Mouse (Mus musculus): Measurements from ENCODE around the gene Accsl. TPM values are rescaled to one million over a fixed set of nuclear protein-coding genes. Genes with fewer than 3 reads are reported as not detected.

The Accsl gene
- polyA plus RNA-seq, 1 experiment from 2014 or later = not detected

DNA sequence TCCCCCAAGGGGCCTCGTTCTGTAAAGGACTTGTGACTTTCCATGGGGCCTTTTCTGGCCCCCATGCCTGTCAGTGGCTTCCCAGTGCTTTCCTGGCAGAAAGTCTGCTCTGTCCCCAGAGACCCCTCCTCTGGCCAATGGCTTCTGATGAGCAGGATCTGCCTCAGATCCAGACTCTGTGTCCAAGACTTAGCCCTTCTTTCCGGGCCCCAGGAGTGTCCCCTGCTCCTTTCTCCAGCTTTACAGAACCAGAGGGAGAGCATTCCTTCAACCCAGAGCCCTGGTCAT lies 5.2 kb upstream of the Accsl start:
- H3K9me3 ChIP-seq (replicated peaks) = no peaks in the 10 kb centered on the region
- H3K4me1 ChIP-seq (replicated peaks) = peaks cover 23% of the 10 kb centered on the region
- no peak overlapping the region for H3K27ac ChIP-seq (ENCODE audit: poor library complexity, severe bottlenecking)
- ATAC-seq (ENCODE audit: insufficient number of reproducible peaks, low FRiP score) = no peak
- no peaks in the 10 kb centered on the region for H3K36me3 ChIP-seq
- H3K27me3 ChIP-seq (replicated peaks) = no peaks in the 10 kb centered on the region
- 18% methylated on average over 2 of the region's 2 CpGs for WGBS
- H3K9ac ChIP-seq = no peak overlapping the region
- no peak overlapping the region for H3K4me2 ChIP-seq
- no peak overlapping the region for H3K4me3 ChIP-seq

DNA sequence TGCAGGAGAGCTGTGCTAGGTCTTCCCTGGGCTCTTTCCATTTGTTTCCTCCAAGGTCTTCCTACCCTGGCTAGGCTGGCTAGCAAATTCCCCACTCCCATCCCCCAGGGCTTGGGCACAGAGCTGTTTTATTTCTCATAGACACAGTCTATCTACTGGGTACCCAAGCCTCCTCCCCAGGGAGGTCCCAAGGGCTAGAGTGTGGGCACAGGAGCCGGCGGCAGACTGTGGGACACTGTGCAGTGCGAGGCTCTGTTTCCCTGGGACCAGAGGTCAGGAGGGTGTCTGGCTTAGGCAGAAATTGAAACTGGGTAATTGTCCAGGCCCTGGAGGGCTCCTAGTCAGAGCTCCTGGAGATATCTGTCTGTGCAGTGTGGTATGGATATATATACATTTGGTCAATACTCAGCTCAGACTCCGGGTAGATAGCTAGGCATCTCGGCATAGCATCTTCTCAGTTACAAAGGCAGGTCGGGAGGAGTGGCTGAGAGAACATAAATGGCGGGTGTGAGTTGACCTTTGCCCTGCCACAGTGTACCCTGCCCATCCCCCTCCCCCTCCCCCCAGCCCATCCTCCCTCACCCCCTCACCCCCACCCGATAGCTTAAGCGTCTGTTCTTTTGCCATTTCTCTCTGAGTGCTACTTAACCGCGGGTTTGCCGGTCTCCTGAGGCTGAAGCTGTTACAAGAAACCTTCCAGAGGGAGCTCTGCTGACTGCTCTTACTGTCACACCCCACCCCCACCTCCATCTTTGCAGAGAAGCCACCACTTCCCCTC lies 4.7 kb upstream of the Accsl start:
- no peak overlapping the region for H3K4me3 ChIP-seq
- H3K9ac ChIP-seq = no peak overlapping the region
- H3K9me3 ChIP-seq (replicated peaks) = no peaks in the 10 kb centered on the region
- H3K27ac ChIP-seq (ENCODE audit: poor library complexity, severe bottlenecking) = no peak overlapping the region
- H3K27me3 ChIP-seq (replicated peaks) = no peaks in the 10 kb centered on the region
- peaks cover 23% of the 10 kb centered on the region for H3K4me1 ChIP-seq (replicated peaks)
- ATAC-seq (ENCODE audit: insufficient number of reproducible peaks, low FRiP score) = no peak
- WGBS = 13% methylated on average over 12 of the region's 12 CpGs
- H3K4me2 ChIP-seq = no peak overlapping the region
- no peaks in the 10 kb centered on the region for H3K36me3 ChIP-seq

DNA sequence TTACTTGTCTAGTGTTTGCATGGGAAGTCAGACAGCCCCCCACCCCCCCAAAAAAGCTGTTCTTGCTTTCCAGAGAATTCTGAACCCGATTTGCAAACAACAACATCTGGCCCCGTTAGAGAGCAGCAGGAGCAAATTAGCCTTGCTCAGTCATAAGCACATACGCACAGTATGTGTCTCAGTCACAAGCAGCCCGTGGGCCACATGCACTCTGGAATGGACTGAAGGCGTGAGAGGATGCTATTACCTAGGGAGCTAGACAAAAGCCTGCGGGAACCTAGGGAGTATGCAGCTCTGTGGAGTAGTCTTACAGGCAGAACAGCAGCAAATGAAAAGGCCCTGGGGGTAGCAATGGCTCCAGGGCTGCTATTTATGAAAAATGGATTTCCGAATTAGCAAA lies 3.3 kb upstream of the Accsl start:
- Histone ChIP-seq H3K9ac (no peak overlapping the region), H3K27ac (ENCODE audit: poor library complexity, severe bottlenecking) (no peak overlapping the region), H3K36me3 (no peaks in the 10 kb centered on the region), H3K4me1 (replicated peaks) (peaks cover 20% of the 10 kb centered on the region), H3K27me3 (replicated peaks) (peaks cover 5% of the 10 kb centered on the region; the same call in 1 of the 2 replicates), H3K4me2 (no peak overlapping the region), H3K4me3 (no peak overlapping the region), H3K9me3 (replicated peaks) (no peaks in the 10 kb centered on the region)
- no peak for ATAC-seq (ENCODE audit: insufficient number of reproducible peaks, low FRiP score)
- 80% methylated on average over 7 of the region's 7 CpGs for whole genome bisulfite sequencing

DNA sequence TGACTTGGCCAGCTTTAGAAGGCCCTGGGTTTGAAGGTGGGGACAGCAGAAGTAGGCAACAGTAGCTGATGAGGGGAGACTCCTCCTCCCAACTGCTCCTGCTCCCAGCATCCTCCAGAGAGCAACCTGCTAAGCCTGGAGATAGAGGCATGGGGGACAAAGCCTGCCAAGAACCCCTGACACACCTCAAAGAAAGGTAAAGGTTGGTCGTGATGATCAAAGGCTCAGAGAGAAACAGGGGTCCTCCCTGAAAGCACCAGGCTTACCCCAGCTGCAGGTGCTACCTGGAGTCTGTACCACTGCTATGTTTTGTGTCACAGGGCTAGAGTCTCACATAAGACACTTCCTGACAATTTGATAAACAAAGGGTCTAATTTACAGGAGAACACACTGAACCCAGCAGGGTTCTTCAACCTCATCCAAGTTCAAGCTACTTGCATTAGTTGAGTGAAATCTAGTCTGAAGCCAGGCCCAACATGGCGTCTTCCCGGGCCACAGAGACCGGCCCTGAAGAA lies 2.5 kb upstream of the Accsl start:
- H3K36me3 ChIP-seq = no peaks in the 10 kb centered on the region
- peaks cover 5% of the 10 kb centered on the region; the same call in 1 of the 2 replicates for H3K27me3 ChIP-seq (replicated peaks)
- no peaks in the 10 kb centered on the region for H3K9me3 ChIP-seq (replicated peaks)
- H3K4me1 ChIP-seq (replicated peaks) = peaks cover 13% of the 10 kb centered on the region
- H3K9ac ChIP-seq = no peak overlapping the region
- H3K4me3 ChIP-seq = no peak overlapping the region
- H3K4me2 ChIP-seq = no peak overlapping the region
- ATAC-seq (ENCODE audit: insufficient number of reproducible peaks, low FRiP score) = no peak
- WGBS = 85% methylated on average over 4 of the region's 4 CpGs
- H3K27ac ChIP-seq (ENCODE audit: poor library complexity, severe bottlenecking) = no peak overlapping the region

DNA sequence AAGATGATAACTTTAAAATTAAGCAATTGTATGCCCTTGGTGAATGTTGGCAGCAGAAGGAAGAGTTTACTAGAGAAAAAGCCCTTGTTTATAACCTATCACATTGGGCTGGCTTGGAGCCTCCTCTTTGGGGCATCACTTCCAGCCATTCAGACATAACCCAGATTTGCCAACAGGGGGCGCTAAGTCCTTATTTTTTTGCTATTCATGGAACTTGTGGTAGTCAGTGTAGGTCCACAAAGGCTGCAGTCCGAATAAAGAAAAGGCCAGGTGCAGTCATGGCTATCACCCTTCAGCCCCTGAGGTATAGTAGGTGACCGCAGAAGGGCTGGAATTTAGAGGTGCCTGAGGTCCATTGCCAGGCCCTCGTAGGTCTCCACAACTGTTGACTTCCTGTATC lies 1.9 kb upstream of the Accsl start:
- 40% methylated on average over 4 of the region's 4 CpGs for WGBS
- Histone ChIP-seq H3K4me3 (no peak overlapping the region), H3K36me3 (no peaks in the 10 kb centered on the region), H3K27me3 (replicated peaks) (peaks cover 5% of the 10 kb centered on the region; the same call in 1 of the 2 replicates), H3K9me3 (replicated peaks) (no peaks in the 10 kb centered on the region), H3K9ac (no peak overlapping the region), H3K27ac (ENCODE audit: poor library complexity, severe bottlenecking) (no peak overlapping the region), H3K4me2 (no peak overlapping the region), H3K4me1 (replicated peaks) (peaks cover 13% of the 10 kb centered on the region)
- ATAC-seq (ENCODE audit: insufficient number of reproducible peaks, low FRiP score) = 0 out of 2 replicates have a peak, but pooled peaks have one; percentile 63

DNA sequence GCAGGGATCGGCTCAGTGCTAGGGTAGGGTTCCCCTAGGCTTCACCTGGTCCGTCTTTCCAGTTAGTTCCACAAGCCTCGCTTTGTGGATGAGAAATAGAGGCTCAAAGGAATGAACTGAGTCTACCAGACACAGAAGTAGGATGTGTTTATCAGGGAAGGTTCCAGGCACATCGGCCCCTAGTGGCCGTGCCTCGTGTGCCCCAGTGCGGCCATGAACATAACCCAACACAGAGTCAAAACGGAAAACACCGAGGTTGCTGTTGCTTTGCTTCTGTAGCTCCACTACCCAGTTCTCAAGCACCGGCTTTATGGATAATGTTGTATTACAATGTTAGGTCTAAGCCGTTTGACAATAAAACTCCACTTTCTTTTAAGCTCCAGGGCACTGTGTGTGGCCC lies 391 bp downstream of the Accsl start:
- Histone ChIP-seq H3K27me3 (replicated peaks) (peaks cover 5% of the 10 kb centered on the region; the same call in 1 of the 2 replicates), H3K4me2 (no peak overlapping the region), H3K4me3 (no peak overlapping the region), H3K27ac (ENCODE audit: poor library complexity, severe bottlenecking) (no peak overlapping the region), H3K36me3 (no peaks in the 10 kb centered on the region), H3K4me1 (replicated peaks) (peaks cover 3% of the 10 kb centered on the region; the same call in 1 of the 2 replicates), H3K9ac (no peak overlapping the region), H3K9me3 (replicated peaks) (no peaks in the 10 kb centered on the region)
- WGBS = 74% methylated on average over 11 of the region's 11 CpGs
- ATAC-seq (ENCODE audit: insufficient number of reproducible peaks, low FRiP score) = no peak

DNA sequence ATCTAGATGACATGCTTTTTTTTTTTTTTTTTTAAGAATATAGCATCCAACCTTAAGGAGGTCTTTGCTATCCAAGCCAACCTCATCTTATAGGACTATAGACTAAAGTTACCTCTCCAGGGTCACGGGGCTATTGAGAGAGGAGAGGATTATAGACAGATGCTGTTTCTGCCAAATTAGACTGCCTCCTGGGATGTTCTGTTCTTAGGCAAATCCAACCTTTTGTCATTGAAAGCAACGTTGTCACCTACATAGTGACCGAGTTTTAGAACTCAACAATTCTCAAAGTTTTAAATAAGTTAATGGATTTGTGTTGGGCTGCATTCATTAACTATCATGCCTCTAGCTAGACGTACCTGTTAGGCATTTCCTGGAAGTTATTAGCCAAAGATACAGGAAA lies 5.7 kb downstream of the Accsl start:
- H3K4me2 ChIP-seq = no peak overlapping the region
- H3K27ac ChIP-seq (ENCODE audit: poor library complexity, severe bottlenecking) = no peak overlapping the region
- H3K9me3 ChIP-seq (replicated peaks) = no peaks in the 10 kb centered on the region
- ATAC-seq (ENCODE audit: insufficient number of reproducible peaks, low FRiP score) = no peak
- 66% methylated on average over 4 of the region's 4 CpGs for WGBS
- H3K27me3 ChIP-seq (replicated peaks) = peaks cover 11% of the 10 kb centered on the region
- H3K4me1 ChIP-seq (replicated peaks) = no peaks in the 10 kb centered on the region
- no peak overlapping the region for H3K4me3 ChIP-seq
- no peak overlapping the region for H3K9ac ChIP-seq
- no peaks in the 10 kb centered on the region for H3K36me3 ChIP-seq

DNA sequence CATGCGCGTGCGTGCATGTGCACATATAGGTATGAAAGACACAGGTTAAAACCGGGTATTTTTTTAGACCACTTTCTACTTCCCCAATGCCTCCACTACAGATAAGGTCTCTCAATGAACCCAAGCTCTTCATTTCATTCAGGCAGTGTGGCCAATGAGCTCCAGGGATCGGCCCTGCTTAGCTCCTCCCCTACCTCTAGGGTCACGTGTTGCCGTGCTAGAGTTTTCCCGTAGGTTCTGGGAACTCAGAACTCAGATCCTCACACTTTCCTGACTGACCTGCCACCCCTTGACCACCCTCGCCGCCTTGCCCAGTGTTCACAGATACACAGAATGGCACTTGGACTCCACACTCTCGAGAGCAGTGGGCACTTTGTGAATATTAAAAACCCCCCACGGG lies 10.1 kb downstream of the Accsl start:
- Histone ChIP-seq H3K4me1 (replicated peaks) (no peaks in the 10 kb centered on the region), H3K9me3 (replicated peaks) (no peaks in the 10 kb centered on the region), H3K9ac (no peak overlapping the region), H3K27me3 (replicated peaks) (peaks cover 15% of the 10 kb centered on the region), H3K4me2 (no peak overlapping the region), H3K27ac (ENCODE audit: poor library complexity, severe bottlenecking) (no peak overlapping the region), H3K36me3 (no peaks in the 10 kb centered on the region), H3K4me3 (no peak overlapping the region)
- no peak for ATAC-seq (ENCODE audit: insufficient number of reproducible peaks, low FRiP score)
- WGBS = 67% methylated on average over 12 of the region's 12 CpGs

DNA sequence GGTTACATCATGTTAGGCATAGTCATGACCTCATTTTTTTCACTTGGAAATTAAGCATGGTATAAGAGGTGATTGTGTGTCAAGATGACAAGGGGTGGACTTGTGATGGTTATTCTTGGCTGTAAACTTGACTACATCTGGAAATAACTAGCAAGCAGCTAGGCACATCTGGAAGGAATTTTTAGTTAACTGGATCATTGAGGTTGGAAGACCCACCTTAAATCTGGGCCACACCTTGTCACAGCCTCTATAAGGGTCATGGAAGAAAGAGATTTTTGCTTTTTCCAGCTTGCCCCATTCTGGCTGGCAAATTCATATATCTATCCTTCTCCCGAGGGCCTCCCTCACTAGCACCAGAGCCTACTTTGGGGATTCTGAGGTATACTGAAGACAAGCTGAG lies 17.7 kb downstream of the Accsl start:
- Histone ChIP-seq H3K27ac (ENCODE audit: poor library complexity, severe bottlenecking) (no peak overlapping the region), H3K9me3 (replicated peaks) (no peaks in the 10 kb centered on the region)
- WGBS = 63% methylated on average over 1 of the region's 1 CpGs

DNA sequence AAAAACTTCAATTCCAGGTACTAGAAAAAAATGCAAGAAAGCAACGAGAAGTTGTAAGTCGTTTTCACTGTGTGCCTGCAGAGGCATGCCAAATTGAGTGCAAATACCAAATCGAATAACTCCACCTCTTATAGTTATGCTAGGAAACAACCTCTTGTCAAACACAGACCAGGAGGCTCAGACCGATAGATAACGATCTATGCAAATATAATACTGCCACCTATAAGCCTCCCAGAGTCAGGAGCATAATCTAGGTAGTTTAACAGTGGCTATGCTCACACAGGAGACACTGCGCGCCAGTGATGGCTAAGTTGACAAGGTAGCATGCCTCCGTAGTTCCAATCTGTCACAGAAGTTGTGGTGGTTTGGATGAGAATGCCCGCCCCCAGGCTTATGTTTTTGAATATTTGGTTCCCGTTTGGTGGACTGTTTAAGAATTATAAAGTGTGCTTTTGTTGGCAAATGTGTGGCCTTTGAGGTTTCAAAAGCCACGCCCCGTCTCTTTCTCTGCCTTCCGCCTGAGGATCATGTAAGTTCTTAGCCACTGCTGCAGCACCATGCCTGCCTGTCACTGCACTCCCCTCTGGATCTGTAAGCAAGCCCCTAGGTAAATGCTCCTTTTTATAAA lies 18.5 kb downstream of the Accsl start:
- Histone ChIP-seq H3K9me3 (replicated peaks) (no peaks in the 10 kb centered on the region), H3K4me1 (replicated peaks) (peaks cover 13% of the 10 kb centered on the region), H3K36me3 (peaks cover 13% of the 10 kb centered on the region), H3K9ac (no peak overlapping the region), H3K4me2 (peak overlapping the region; percentile 78), H3K4me3 (peak overlapping the region; percentile 69), H3K27ac (ENCODE audit: poor library complexity, severe bottlenecking) (no peak overlapping the region), H3K27me3 (replicated peaks) (0 out of 2 replicates have a peak, but pooled peaks cover 4% of the 10 kb centered on the region)
- 42% methylated on average over 13 of the region's 13 CpGs for WGBS
- ATAC-seq (ENCODE audit: insufficient number of reproducible peaks, low FRiP score) = no peak

More for the DNA sequence above, 17.7 kb downstream of the Accsl start:
- Histone ChIP-seq H3K36me3 (peaks cover 10% of the 10 kb centered on the region), H3K4me2 (no peak overlapping the region), H3K9ac (no peak overlapping the region), H3K4me1 (replicated peaks) (peaks cover 13% of the 10 kb centered on the region), H3K4me3 (no peak overlapping the region), H3K27me3 (replicated peaks) (0 out of 2 replicates have a peak, but pooled peaks cover 4% of the 10 kb centered on the region)
- ATAC-seq (ENCODE audit: insufficient number of reproducible peaks, low FRiP score) = no peak

DNA sequence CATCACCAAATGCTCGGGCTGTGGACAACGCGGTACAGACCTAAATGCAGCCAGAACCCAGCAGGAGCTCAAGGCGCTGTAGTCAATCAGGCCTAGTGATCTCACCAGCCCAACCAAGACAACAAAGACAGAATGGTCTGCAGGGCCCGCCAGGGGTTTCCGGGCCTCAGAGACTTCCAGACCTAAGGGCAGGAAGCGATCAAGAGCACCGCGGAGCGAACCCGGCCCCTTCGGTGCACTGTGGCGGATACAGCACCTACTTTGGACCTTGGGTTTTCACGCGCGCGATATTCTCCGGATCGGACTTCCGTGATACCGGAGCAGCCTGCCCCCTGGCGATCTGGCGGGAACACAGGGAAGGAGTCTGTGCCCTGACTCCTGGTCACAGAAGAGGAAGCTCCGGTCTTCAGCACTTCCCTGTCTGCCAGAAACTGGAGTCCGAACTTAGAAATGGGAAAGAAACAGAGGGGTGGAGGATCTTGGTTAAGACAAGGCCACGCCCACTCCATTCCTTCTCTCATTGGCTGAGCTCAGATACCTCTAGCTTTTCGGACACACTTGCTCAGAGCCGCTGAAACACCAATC lies 19.4 kb downstream of the Accsl start, which contains the start of gene Accs:
Accs (minus strand) TSS at position 439 of the 585 bp plus-strand sequence.
- Histone ChIP-seq H3K36me3 (peaks cover 17% of the 10 kb centered on the region), H3K4me2 (peak within 1 kb of the TSS; percentile 78), H3K4me1 (replicated peaks) (peaks cover 13% of the 10 kb centered on the region), H3K9me3 (replicated peaks) (no peaks in the 10 kb centered on the region), H3K27ac (ENCODE audit: poor library complexity, severe bottlenecking) (peak within 1 kb of the TSS; percentile 86), H3K4me3 (peak within 1 kb of the TSS; percentile 69), H3K9ac (peak within 1 kb of the TSS; percentile 81), H3K27me3 (replicated peaks) (no peaks in the 10 kb centered on the region)
- WGBS = under 1% methylated on average over 28 of the region's 28 CpGs
- peak; percentile 80 for ATAC-seq (ENCODE audit: insufficient number of reproducible peaks, low FRiP score)

Measured in heart, embryonic 12.5 days (tissue).